Mouse (Mus musculus): Measurements from ENCODE around the gene Ccdc43. TPM values are rescaled to one million over a fixed set of nuclear protein-coding genes. Genes with fewer than 3 reads are reported as not detected.
"Not testable (repeated sequence)": the region's sequence is repeated elsewhere in the genome, so short reads cannot be mapped to it uniquely, and the experiment has no call there.

Ccdc43 gene
- total and polyA plus RNA-seq, 2 experiments from 2014 or later: 20.8 to 25.5 TPM

DNA sequence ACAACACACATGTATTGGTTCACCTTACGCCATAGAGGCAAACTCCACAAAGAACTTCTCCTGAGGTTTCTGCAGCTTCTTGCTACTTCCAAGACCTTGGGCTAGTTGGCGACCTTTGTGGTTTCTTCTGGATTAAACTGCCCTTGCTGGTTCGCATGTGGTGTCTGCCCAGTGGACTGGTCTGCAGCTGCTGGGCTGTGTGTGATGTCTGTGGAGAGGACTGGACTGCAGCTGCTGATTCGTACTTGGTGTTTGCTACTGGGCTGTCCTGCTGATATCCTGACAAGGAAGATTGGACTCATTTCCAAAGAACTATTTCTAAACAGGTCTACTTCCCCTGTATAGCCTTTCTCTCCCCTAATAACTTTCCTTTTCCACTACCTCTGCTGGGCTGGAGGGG is 14.8 kb upstream of the Ccdc43 start:
- Histone ChIP-seq H3K4me2 (ENCODE audit: low read depth, low read length) (no peak overlapping the region), H3K9me3 (replicated peaks; ENCODE audit: control insufficient read depth, low read length) (0 out of 2 replicates have a peak, but pooled peaks cover 2% of the 10 kb centered on the region), H3K4me3 (ENCODE audit: low read depth, low read length) (no peak overlapping the region), H3K36me3 (replicated peaks; ENCODE audit: control insufficient read depth, insufficient read depth, low read length) (no peaks in the 10 kb centered on the region), H3K4me1 (ENCODE audit: control insufficient read depth, insufficient read depth) (no peaks in the 10 kb centered on the region), H3K27ac (ENCODE audit: low read depth) (no peak overlapping the region), H3K27me3 (ENCODE audit: control insufficient read depth, insufficient read depth, low read length) (no peaks in the 10 kb centered on the region), H3K9ac (replicated peaks; ENCODE audit: low read depth, low read length) (no peak overlapping the region)
- DNase-seq (ENCODE audit: low spot score): no peak
- TF ChIP-seq CTCF (IDR thresholded peaks at IDR 0.05; ENCODE audit: low read depth) (no peak), EP300 (IDR thresholded peaks at IDR 0.05; ENCODE audit: low read depth) (no peak)
- 92% methylated on average over 4 of the region's 4 CpGs for WGBS
- no peak for ATAC-seq (ENCODE audit: insufficient read depth, low read depth)

DNA sequence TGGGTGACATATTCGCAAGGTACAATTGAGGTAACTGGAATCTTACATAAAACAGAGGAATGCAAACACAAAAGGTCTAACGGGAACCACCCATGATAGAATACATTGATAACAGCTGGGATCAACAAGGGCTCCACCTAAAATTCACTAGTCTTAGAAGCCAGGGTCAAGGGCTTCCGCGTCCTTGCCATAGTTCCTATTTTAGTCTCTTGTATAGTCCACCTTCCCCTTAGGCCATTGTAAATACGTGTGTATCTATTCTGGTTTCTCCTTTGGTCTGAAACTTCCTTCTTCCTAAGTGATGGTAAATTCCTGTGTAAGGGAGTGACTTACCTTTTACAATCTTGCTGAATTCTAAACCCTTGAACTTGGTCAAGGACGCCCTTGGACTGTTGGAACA is 4.6 kb upstream of the Ccdc43 start:
- H3K4me3 ChIP-seq (ENCODE audit: low read depth, low read length); H3K36me3 ChIP-seq (replicated peaks; ENCODE audit: control insufficient read depth, insufficient read depth, low read length); DNase-seq (ENCODE audit: low spot score); ATAC-seq (ENCODE audit: insufficient read depth, low read depth); H3K9me3 ChIP-seq (replicated peaks; ENCODE audit: control insufficient read depth, low read length); H3K27me3 ChIP-seq (ENCODE audit: control insufficient read depth, insufficient read depth, low read length); H3K4me2 ChIP-seq (ENCODE audit: low read depth, low read length); H3K4me1 ChIP-seq (ENCODE audit: control insufficient read depth, insufficient read depth); H3K9ac ChIP-seq (replicated peaks; ENCODE audit: low read depth, low read length); H3K27ac ChIP-seq (ENCODE audit: low read depth): not testable (repeated sequence)
- 83% methylated on average over 5 of the region's 6 CpGs for WGBS

DNA sequence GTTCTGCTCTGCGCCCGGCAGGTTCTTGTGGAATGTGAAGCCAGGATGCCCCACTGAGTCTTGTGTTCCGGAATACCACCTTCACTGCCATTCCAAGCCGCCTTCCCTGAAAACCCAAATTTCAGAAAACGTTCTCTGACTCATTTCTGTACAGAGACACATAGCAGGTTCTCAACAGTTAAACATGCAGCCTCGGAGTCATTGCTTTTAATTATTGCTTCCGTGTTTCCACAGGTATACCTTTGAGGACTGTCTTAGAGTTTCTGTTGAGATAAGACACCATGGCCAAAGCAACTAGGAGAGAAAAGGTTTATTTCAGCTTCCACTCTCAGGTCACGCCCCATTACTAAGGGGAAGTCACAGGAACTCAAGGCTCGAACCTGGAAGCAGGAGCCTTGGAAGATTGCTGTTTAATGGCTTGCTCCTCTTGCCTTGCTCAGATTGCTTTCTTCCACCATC is 465 bp upstream of the Ccdc43 start:
- Histone ChIP-seq H3K27me3 (ENCODE audit: control insufficient read depth, insufficient read depth, low read length) (no peaks in the 10 kb centered on the region), H3K9ac (replicated peaks; ENCODE audit: low read depth, low read length) (peak overlapping the region; percentile 53), H3K9me3 (replicated peaks; ENCODE audit: control insufficient read depth, low read length) (no peaks in the 10 kb centered on the region), H3K4me3 (ENCODE audit: low read depth, low read length) (peak overlapping the region; percentile 64), H3K4me2 (ENCODE audit: low read depth, low read length) (peak overlapping the region; percentile 74), H3K27ac (ENCODE audit: low read depth) (0 out of 2 replicates have a peak overlapping the region, but pooled peaks have one; percentile 52), H3K36me3 (replicated peaks; ENCODE audit: control insufficient read depth, insufficient read depth, low read length) (peaks cover 8% of the 10 kb centered on the region), H3K4me1 (ENCODE audit: control insufficient read depth, insufficient read depth) (peaks cover 7% of the 10 kb centered on the region)
- ATAC-seq (ENCODE audit: insufficient read depth, low read depth) (no peak), DNase-seq (ENCODE audit: low spot score) (no peak)
- WGBS: 14% methylated on average over 9 of the region's 9 CpGs
- no peak for TF ChIP-seq CTCF (IDR thresholded peaks at IDR 0.05; ENCODE audit: low read depth)
- TF ChIP-seq EP300 (IDR thresholded peaks at IDR 0.05; ENCODE audit: low read depth): no peak

DNA sequence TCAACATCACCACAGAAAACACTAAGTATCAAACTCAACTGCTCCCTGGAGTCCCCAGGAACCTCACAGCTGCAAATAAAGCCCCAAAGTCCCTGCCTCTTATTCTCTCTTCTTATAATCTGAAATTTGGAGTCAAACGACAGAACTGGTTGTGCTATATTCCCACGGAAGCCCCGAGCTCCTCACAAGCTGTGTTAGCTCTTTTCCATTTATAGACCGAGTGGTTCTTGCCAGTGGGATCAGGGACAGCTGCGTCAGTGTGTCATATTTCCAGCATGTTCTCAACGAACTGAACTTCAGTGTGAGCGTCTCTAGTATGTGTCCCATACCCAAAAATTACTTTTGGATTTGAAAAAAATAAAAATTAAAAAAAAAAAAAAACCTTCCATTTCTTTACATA is 2.3 kb downstream of the Ccdc43 start:
- TF ChIP-seq CTCF (IDR thresholded peaks at IDR 0.05; ENCODE audit: low read depth): no peak
- no peak for TF ChIP-seq EP300 (IDR thresholded peaks at IDR 0.05; ENCODE audit: low read depth)
- H3K9ac ChIP-seq (replicated peaks; ENCODE audit: low read depth, low read length): no peak overlapping the region
- no peak overlapping the region for H3K4me3 ChIP-seq (ENCODE audit: low read depth, low read length)
- 86% methylated on average over 7 of the region's 7 CpGs for WGBS
- no peak overlapping the region for H3K27ac ChIP-seq (ENCODE audit: low read depth)
- H3K27me3 ChIP-seq (ENCODE audit: control insufficient read depth, insufficient read depth, low read length): no peaks in the 10 kb centered on the region
- DNase-seq (ENCODE audit: low spot score): no peak
- no peak overlapping the region for H3K4me2 ChIP-seq (ENCODE audit: low read depth, low read length)
- ATAC-seq (ENCODE audit: insufficient read depth, low read depth): no peak
- peaks cover 15% of the 10 kb centered on the region for H3K36me3 ChIP-seq (replicated peaks; ENCODE audit: control insufficient read depth, insufficient read depth, low read length)
- no peaks in the 10 kb centered on the region for H3K9me3 ChIP-seq (replicated peaks; ENCODE audit: control insufficient read depth, low read length)
- H3K4me1 ChIP-seq (ENCODE audit: control insufficient read depth, insufficient read depth): peaks cover 7% of the 10 kb centered on the region

DNA sequence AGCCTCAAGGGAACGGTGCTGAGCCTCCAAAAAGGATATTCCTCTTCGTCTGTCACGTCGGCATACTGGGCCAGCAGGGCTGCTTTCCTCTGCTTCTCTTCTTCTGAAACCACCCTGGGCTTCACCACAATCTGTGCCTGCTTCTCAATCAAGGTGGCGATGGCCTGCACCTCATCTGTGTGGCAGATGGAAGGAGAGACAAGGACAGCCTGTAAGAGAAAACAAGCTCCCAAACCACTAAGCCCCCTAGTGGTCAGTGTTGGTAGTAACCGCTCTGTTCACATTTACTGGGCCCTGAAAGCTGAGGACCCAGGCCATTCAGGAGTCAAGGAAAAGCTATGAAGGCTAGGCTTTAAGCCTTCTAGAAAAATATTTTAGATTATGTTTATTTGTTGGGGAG is 7.4 kb downstream of the Ccdc43 start:
- ATAC-seq (ENCODE audit: insufficient read depth, low read depth) (no peak), DNase-seq (ENCODE audit: low spot score) (peak; percentile 28)
- no peaks in the 10 kb centered on the region for H3K9me3 ChIP-seq (replicated peaks; ENCODE audit: control insufficient read depth, low read length)
- TF ChIP-seq CTCF (IDR thresholded peaks at IDR 0.05; ENCODE audit: low read depth): peak; percentile 79
- no peak for TF ChIP-seq EP300 (IDR thresholded peaks at IDR 0.05; ENCODE audit: low read depth)
- H3K4me1 ChIP-seq (ENCODE audit: control insufficient read depth, insufficient read depth): no peaks in the 10 kb centered on the region
- H3K27me3 ChIP-seq (ENCODE audit: control insufficient read depth, insufficient read depth, low read length): no peaks in the 10 kb centered on the region
- 65% methylated on average over 6 of the region's 6 CpGs for WGBS
- H3K4me3 ChIP-seq (ENCODE audit: low read depth, low read length): no peak overlapping the region
- no peak overlapping the region for H3K4me2 ChIP-seq (ENCODE audit: low read depth, low read length)
- peaks cover 35% of the 10 kb centered on the region for H3K36me3 ChIP-seq (replicated peaks; ENCODE audit: control insufficient read depth, insufficient read depth, low read length)
- no peak overlapping the region for H3K27ac ChIP-seq (ENCODE audit: low read depth)
- no peak overlapping the region for H3K9ac ChIP-seq (replicated peaks; ENCODE audit: low read depth, low read length)

Measured in heart, postnatal 0 days (tissue).